Mouse (Mus musculus) heart, postnatal 36 days (tissue): ENCODE measurements around the gene Med21. TPM values are rescaled to one million over a fixed set of nuclear protein-coding genes. Genes with fewer than 3 reads are reported as not detected.

ENCODE experiments used
- DNase-seq, 2 experiments: peaks; one replicate each; pipeline ENCODE4 v3.0.0; 2021 to 2022
- intact Hi-C: fragments of 180-260 bp; cut with DNase I; formaldehyde crosslinking; loops from one replicate; pipeline ENCODE4 v1.15.1; 2025
- total RNA-seq, 2 experiments: library from RNA; stranded (reverse); gene quantifications; 2 replicates each; pipeline ENCODE4 v1.2.3; 2021

The Med21 gene
- total RNA-seq, 2 experiments from 2014 or later: 46.6 to 48.5 TPM

GRCm38 (mm10) chr6:146636482-146636881 lies 5.9 kb upstream of the Med21 start:
- no peak for DNase-seq
- intact Hi-C loops: loop anchor here (10.0 kb wide), 1 partner anchor 782 kb away; no protein-coding TSS in a partner anchor

- intact Hi-C loops: loop anchor here (5.0 kb wide), 2 partner anchors 82 to 138 kb away; partner anchors contain the start of genes Itpr2 and Stk38l
- no peak for DNase-seq
These were observed 2.0 kb upstream of the Med21 start for GRCm38 (mm10) chr6:146640068-146640965.

- intact Hi-C loops: loop anchor here (5.0 kb wide), 2 partner anchors 81 to 139 kb away; partner anchors contain the start of genes Itpr2 and Stk38l
These were observed 1.4 kb upstream of the Med21 start for GRCm38 (mm10) chr6:146640991-146641390.

GRCm38 (mm10) chr6:146641621-146642210 lies 631 bp upstream of the Med21 start:
- no peak for DNase-seq
- intact Hi-C loops: loop anchor here (5.0 kb wide), 2 partner anchors 81 to 139 kb away; partner anchors contain the start of genes Itpr2 and Stk38l

More at GRCm38 (mm10) chr6:146640991-146641390, 1.4 kb upstream of the Med21 start:
- DNase-seq: no peak

GRCm38 (mm10) chr6:146643184-146643570 lies 830 bp downstream of the Med21 start:
- DNase-seq: no peak
- intact Hi-C loops: loop anchor here (5.0 kb wide), 2 partner anchors 79 to 141 kb away; partner anchors contain the start of genes Itpr2 and Stk38l

- intact Hi-C loops: no loop called here
- no peak for DNase-seq
These were observed 7.7 kb downstream of the Med21 start for GRCm38 (mm10) chr6:146650013-146650412.

- intact Hi-C loops: no loop called here
These were observed 9.1 kb downstream of the Med21 start for GRCm38 (mm10) chr6:146651431-146651830.

GRCm38 (mm10) chr6:146653197-146653596 lies 10.8 kb downstream of the Med21 start:
- intact Hi-C loops: no loop called here
- DNase-seq: no peak

More at GRCm38 (mm10) chr6:146651431-146651830, 9.1 kb downstream of the Med21 start:
- DNase-seq: no peak

GRCm38 (mm10) chr6:146660591-146660990 lies 18.2 kb downstream of the Med21 start:
- DNase-seq: no peak

GRCm38 (mm10) chr6:146661655-146662054 lies 19.3 kb downstream of the Med21 start:
- no peak for DNase-seq
- intact Hi-C loops: no loop called here

More at GRCm38 (mm10) chr6:146660591-146660990, 18.2 kb downstream of the Med21 start:
- intact Hi-C loops: loop anchor here (1.0 kb wide), 1 partner anchor 102 kb away; no protein-coding TSS in a partner anchor

- peak; percentile 49 to 64 for DNase-seq
- intact Hi-C loops: loop anchor here (1.0 kb wide), 2 partner anchors 24 to 63 kb away; no protein-coding TSS in a partner anchor
These were observed 20.3 kb downstream of the Med21 start for GRCm38 (mm10) chr6:146662679-146663078.

- intact Hi-C loops: no loop called here
- DNase-seq: no peak
These were observed 21.8 kb downstream of the Med21 start for GRCm38 (mm10) chr6:146664116-146664515.

GRCm38 (mm10) chr6:146664917-146665316 lies 22.6 kb downstream of the Med21 start:
- no peak for DNase-seq
- intact Hi-C loops: no loop called here

- no peak for DNase-seq
- intact Hi-C loops: no loop called here
These were observed 23.1 kb downstream of the Med21 start for GRCm38 (mm10) chr6:146665408-146665807.

GRCm38 (mm10) chr6:146666811-146667210 lies 24.5 kb downstream of the Med21 start:
- DNase-seq: no peak
- intact Hi-C loops: no loop called here

- no peak for DNase-seq
- intact Hi-C loops: no loop called here
These were observed 26.3 kb downstream of the Med21 start for GRCm38 (mm10) chr6:146668606-146669005.

GRCm38 (mm10) chr6:146670956-146671855 lies 28.9 kb downstream of the Med21 start:
- intact Hi-C loops: no loop called here
- DNase-seq: no peak

- no peak for DNase-seq
- intact Hi-C loops: no loop called here
These were observed 29.8 kb downstream of the Med21 start for GRCm38 (mm10) chr6:146672106-146672505.

- intact Hi-C loops: no loop called here
- no peak for DNase-seq
These were observed 31.3 kb downstream of the Med21 start for GRCm38 (mm10) chr6:146673696-146674095.

GRCm38 (mm10) chr6:146674420-146674819 lies 32.1 kb downstream of the Med21 start:
- intact Hi-C loops: no loop called here

More at GRCm38 (mm10) chr6:146674420-146674819, 32.1 kb downstream of the Med21 start:
- no peak for DNase-seq
